Mouse (Mus musculus) cerebellum, adult 2 months (tissue): ENCODE measurements around the gene Hist1h4c.

ENCODE experiments used
- CTCF ChIP-seq: fragments of 200-500 bp; IDR thresholded peaks from 2 replicates; pipeline ENCODE4 v1.5.1; 2011; ENCODE audit warnings: low read depth, mild to moderate bottlenecking, control low read depth, low read length, moderate library complexity, borderline replicate concordance; ENCODE audit not compliant: insufficient read depth
- POLR2A ChIP-seq: fragments of 200-500 bp; IDR thresholded peaks from 2 replicates; pipeline ENCODE4 v1.6.1; 2011; ENCODE audit warnings: low read length, control low read depth, borderline replicate concordance; ENCODE audit not compliant: insufficient read depth

DNA sequence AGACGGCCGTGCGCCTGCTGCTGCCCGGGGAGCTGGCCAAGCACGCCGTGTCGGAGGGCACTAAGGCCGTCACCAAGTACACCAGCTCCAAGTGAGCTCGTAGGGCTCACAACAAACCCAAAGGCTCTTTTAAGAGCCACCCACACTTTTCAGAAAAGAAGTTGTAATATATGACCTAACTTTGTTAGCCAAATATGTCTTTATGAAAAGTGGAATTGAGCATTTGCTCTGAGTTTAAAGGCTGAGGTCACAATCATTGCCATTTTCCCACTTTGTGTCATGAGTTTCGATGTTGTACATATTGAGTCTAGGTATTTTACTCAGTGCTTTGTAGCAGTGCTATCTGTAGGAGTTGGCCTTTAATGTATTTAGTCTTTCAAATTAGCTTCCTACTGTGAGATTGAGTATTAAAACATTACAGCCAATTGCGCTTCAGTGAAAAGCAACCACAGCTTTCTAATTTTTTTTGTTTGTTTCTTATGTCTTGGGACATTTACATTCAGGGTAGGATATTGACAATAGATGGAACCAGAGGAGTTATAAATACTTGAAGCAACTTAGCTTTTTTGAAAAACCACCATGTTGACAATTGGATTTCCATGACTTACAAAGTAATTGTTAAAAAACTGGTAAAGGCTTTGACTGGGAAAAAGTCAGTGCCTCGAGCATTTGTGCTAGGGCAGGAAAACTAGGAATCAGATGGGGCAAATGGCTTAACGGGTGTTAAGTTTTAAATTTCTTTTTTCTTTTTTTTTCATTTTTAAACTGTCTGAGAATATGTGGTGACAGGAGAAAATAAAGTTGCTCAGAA is 49.0 kb upstream of the Hist1h4c start:
- TF ChIP-seq CTCF (no peak), POLR2A (no peak)
